Mouse (Mus musculus): ENCODE measurements around the gene Polrmt. TPM values are rescaled to one million over a fixed set of nuclear protein-coding genes. Genes with fewer than 3 reads are reported as not detected.

The Polrmt gene
- polyA plus RNA-seq, 1 experiment from 2014 or later, result 37.1 TPM

GRCm38 (mm10) chr10:79716254-79716987 lies 30.0 kb downstream of the Polrmt start, which contains the start of gene Hcn2:
TSS of gene Hcn2 (plus strand) at chr10:79716634.
- Histone ChIP-seq H3K9ac (peak within 1 kb of the TSS; percentile 82), H3K9me3 (no peaks in the 10 kb centered on the region), H3K27ac (no peak within 1 kb of the TSS), H3K4me2 (peak within 1 kb of the TSS; percentile 94), H3K36me3 (peaks cover 7% of the 10 kb centered on the region), H3K4me3 (peak within 1 kb of the TSS; percentile 67), H3K4me1 (replicated peaks) (peaks cover 25% of the 10 kb centered on the region), H3K27me3 (peaks cover 61% of the 10 kb centered on the region)
- peak; percentile 50 for ATAC-seq (ENCODE audit: low FRiP score)
- 3% methylated on average over 49 of the region's 91 CpGs for WGBS

- Histone ChIP-seq H3K27ac (no peak overlapping the region), H3K9me3 (no peaks in the 10 kb centered on the region), H3K4me1 (replicated peaks) (peaks cover 25% of the 10 kb centered on the region), H3K27me3 (peaks cover 56% of the 10 kb centered on the region), H3K4me2 (no peak overlapping the region), H3K4me3 (no peak overlapping the region), H3K36me3 (peaks cover 22% of the 10 kb centered on the region), H3K9ac (no peak overlapping the region)
- no peak for ATAC-seq (ENCODE audit: low FRiP score)
- WGBS, result 70% methylated on average over 4 of the region's 4 CpGs
Measured at GRCm38 (mm10) chr10:79714996-79715395, 31.4 kb downstream of the Polrmt start.

GRCm38 (mm10) chr10:79713163-79713562 lies 33.2 kb downstream of the Polrmt start:
- no peak for ATAC-seq (ENCODE audit: low FRiP score)
- Histone ChIP-seq H3K27me3 (peaks cover 37% of the 10 kb centered on the region), H3K27ac (no peak overlapping the region), H3K4me2 (no peak overlapping the region), H3K4me1 (replicated peaks) (peaks cover 31% of the 10 kb centered on the region), H3K9ac (no peak overlapping the region), H3K4me3 (no peak overlapping the region), H3K9me3 (no peaks in the 10 kb centered on the region), H3K36me3 (peaks cover 37% of the 10 kb centered on the region)
- WGBS, result 33% methylated on average over 1 of the region's 1 CpGs

- no peak for ATAC-seq (ENCODE audit: low FRiP score)
- H3K36me3 ChIP-seq, result peaks cover 37% of the 10 kb centered on the region
- H3K27ac ChIP-seq, result no peak overlapping the region
- WGBS, result 16% methylated on average over 4 of the region's 6 CpGs
- H3K9me3 ChIP-seq, result no peaks in the 10 kb centered on the region
- H3K4me1 ChIP-seq (replicated peaks), result peaks cover 31% of the 10 kb centered on the region
- no peak overlapping the region for H3K9ac ChIP-seq
- no peak overlapping the region for H3K4me2 ChIP-seq
- no peak overlapping the region for H3K4me3 ChIP-seq
- peaks cover 32% of the 10 kb centered on the region for H3K27me3 ChIP-seq
Measured at GRCm38 (mm10) chr10:79712499-79713126, 33.8 kb downstream of the Polrmt start.

- Histone ChIP-seq H3K36me3 (peaks cover 38% of the 10 kb centered on the region), H3K27me3 (peaks cover 26% of the 10 kb centered on the region), H3K9ac (no peak overlapping the region), H3K4me1 (replicated peaks) (peaks cover 31% of the 10 kb centered on the region), H3K4me2 (no peak overlapping the region), H3K27ac (no peak overlapping the region), H3K4me3 (no peak overlapping the region), H3K9me3 (no peaks in the 10 kb centered on the region)
- peak; percentile 11; the same call in 1 of the 2 replicates for ATAC-seq (ENCODE audit: low FRiP score)
- WGBS, result 89% methylated on average over 1 of the region's 1 CpGs
Measured at GRCm38 (mm10) chr10:79712029-79712428, 34.4 kb downstream of the Polrmt start.

- H3K4me1 ChIP-seq (replicated peaks), result peaks cover 41% of the 10 kb centered on the region
- no peaks in the 10 kb centered on the region for H3K9me3 ChIP-seq
- peaks cover 41% of the 10 kb centered on the region for H3K36me3 ChIP-seq
- H3K27ac ChIP-seq, result no peak overlapping the region
- H3K4me2 ChIP-seq, result no peak overlapping the region
- no peak for ATAC-seq (ENCODE audit: low FRiP score)
- H3K4me3 ChIP-seq, result no peak overlapping the region
- WGBS, result 83% methylated on average over 7 of the region's 7 CpGs
- H3K9ac ChIP-seq, result 0 out of 2 replicates have a peak overlapping the region, but pooled peaks have one; percentile 3
- H3K27me3 ChIP-seq, result no peaks in the 10 kb centered on the region
Measured at GRCm38 (mm10) chr10:79709307-79709706, 37.1 kb downstream of the Polrmt start.

- no peak overlapping the region for H3K4me2 ChIP-seq
- H3K4me1 ChIP-seq (replicated peaks), result peaks cover 41% of the 10 kb centered on the region
- no peak overlapping the region for H3K27ac ChIP-seq
- H3K4me3 ChIP-seq, result no peak overlapping the region
- WGBS, result 91% methylated on average over 21 of the region's 21 CpGs
- no peak for ATAC-seq (ENCODE audit: low FRiP score)
- no peak overlapping the region for H3K9ac ChIP-seq
- H3K9me3 ChIP-seq, result no peaks in the 10 kb centered on the region
- peaks cover 41% of the 10 kb centered on the region for H3K36me3 ChIP-seq
- no peaks in the 10 kb centered on the region for H3K27me3 ChIP-seq
Measured at GRCm38 (mm10) chr10:79708668-79709067, 37.7 kb downstream of the Polrmt start.

- H3K27me3 ChIP-seq, result no peaks in the 10 kb centered on the region
- no peak overlapping the region for H3K4me2 ChIP-seq
- H3K36me3 ChIP-seq, result peaks cover 41% of the 10 kb centered on the region
- H3K4me3 ChIP-seq, result no peak overlapping the region
- 78% methylated on average over 4 of the region's 4 CpGs for WGBS
- ATAC-seq (ENCODE audit: low FRiP score), result no peak
- H3K9me3 ChIP-seq, result no peaks in the 10 kb centered on the region
- H3K9ac ChIP-seq, result no peak overlapping the region
- H3K4me1 ChIP-seq (replicated peaks), result peaks cover 41% of the 10 kb centered on the region
- no peak overlapping the region for H3K27ac ChIP-seq
Measured at GRCm38 (mm10) chr10:79707759-79708158, 38.6 kb downstream of the Polrmt start.

- Histone ChIP-seq H3K9ac (peak overlapping the region; percentile 87; the same call in 1 of the 2 replicates), H3K27ac (no peak overlapping the region), H3K27me3 (no peaks in the 10 kb centered on the region), H3K9me3 (no peaks in the 10 kb centered on the region), H3K4me1 (replicated peaks) (peaks cover 41% of the 10 kb centered on the region), H3K4me3 (no peak overlapping the region), H3K4me2 (peak overlapping the region; percentile 94), H3K36me3 (peaks cover 41% of the 10 kb centered on the region)
- ATAC-seq (ENCODE audit: low FRiP score), result no peak
- 78% methylated on average over 1 of the region's 1 CpGs for WGBS
Measured at GRCm38 (mm10) chr10:79707162-79707561, 39.2 kb downstream of the Polrmt start.

GRCm38 (mm10) chr10:79706406-79707094 lies 39.8 kb downstream of the Polrmt start:
- Histone ChIP-seq H3K36me3 (peaks cover 35% of the 10 kb centered on the region), H3K9me3 (no peaks in the 10 kb centered on the region), H3K4me1 (replicated peaks) (peaks cover 41% of the 10 kb centered on the region), H3K27me3 (no peaks in the 10 kb centered on the region), H3K4me2 (peak overlapping the region; percentile 94), H3K27ac (0 out of 2 replicates have a peak overlapping the region, but pooled peaks have one; percentile 3), H3K9ac (peak overlapping the region; percentile 87), H3K4me3 (peak overlapping the region; percentile 66)
- ATAC-seq (ENCODE audit: low FRiP score), result no peak
- WGBS, result 89% methylated on average over 5 of the region's 5 CpGs

GRCm38 (mm10) chr10:79705951-79706350 lies 40.4 kb downstream of the Polrmt start:
- Histone ChIP-seq H3K27me3 (no peaks in the 10 kb centered on the region), H3K4me2 (peak overlapping the region; percentile 94), H3K4me1 (replicated peaks) (peaks cover 41% of the 10 kb centered on the region), H3K9ac (peak overlapping the region; percentile 87), H3K9me3 (no peaks in the 10 kb centered on the region), H3K4me3 (peak overlapping the region; percentile 66), H3K36me3 (peaks cover 29% of the 10 kb centered on the region), H3K27ac (no peak overlapping the region; the same call in 1 of the 2 replicates)
- 86% methylated on average over 5 of the region's 5 CpGs for WGBS
- ATAC-seq (ENCODE audit: low FRiP score), result no peak

- H3K9ac ChIP-seq, result peak overlapping the region; percentile 87
- no peaks in the 10 kb centered on the region for H3K9me3 ChIP-seq
- peak overlapping the region; percentile 94 for H3K4me2 ChIP-seq
- 5% methylated on average over 10 of the region's 10 CpGs for WGBS
- peaks cover 41% of the 10 kb centered on the region for H3K4me1 ChIP-seq (replicated peaks)
- no peaks in the 10 kb centered on the region for H3K27me3 ChIP-seq
- peak overlapping the region; percentile 83 for H3K27ac ChIP-seq
- peaks cover 20% of the 10 kb centered on the region for H3K36me3 ChIP-seq
- no peak; the same call in 1 of the 2 replicates for ATAC-seq (ENCODE audit: low FRiP score)
- H3K4me3 ChIP-seq, result peak overlapping the region; percentile 66
Measured at GRCm38 (mm10) chr10:79704970-79705360, 41.4 kb downstream of the Polrmt start.

Measured in hindbrain, embryonic 13.5 days (tissue).